Mouse (Mus musculus): ENCODE data around the gene 2310039H08Rik. TPM values are rescaled to one million over a fixed set of nuclear protein-coding genes. Genes with fewer than 3 reads are reported as not detected.

Gene 2310039H08Rik
- 14.5 TPM for polyA plus RNA-seq (2014; fragmentation: Illumina TruSeq; extraction: RNeasy Lipid Tissue Mini Kit (QIAGEN cat#74804); ENCODE audit: low read depth, low replicate concordance)

GRCm38 (mm10) chr17:46772404-46773277, at the start of gene 2310039H08Rik:
TSS of gene 2310039H08Rik (plus strand) at chr17:46772635.

GRCm38 (mm10) chr17:46728904-46729318, 43.5 kb upstream of the 2310039H08Rik start, which contains the start of gene Gnmt:
TSS of gene Gnmt (minus strand) at chr17:46729168.

GRCm38 (mm10) chr17:46751794-46752556, 20.5 kb upstream of the 2310039H08Rik start, which contains the start of gene Cnpy3:
TSS of gene Cnpy3 (minus strand) at chr17:46752214.

GRCm38 (mm10) chr17:46763544-46763943, 8.9 kb upstream of the 2310039H08Rik start, which contains the start of gene Ptcra:
TSS of gene Ptcra (minus strand) at chr17:46763712.

GRCm38 (mm10) chr17:46782341-46783221, 10.1 kb downstream of the 2310039H08Rik start, which contains the start of gene Rpl7l1:
TSS of gene Rpl7l1 (minus strand) at chr17:46782672.

Other genes with a start within 250 kb of the 2310039H08Rik start
- 2.6 TPM for gene Cul9, start 226.2 kb upstream of the 2310039H08Rik start, polyA plus RNA-seq (2014; fragmentation: Illumina TruSeq; extraction: RNeasy Lipid Tissue Mini Kit (QIAGEN cat#74804); ENCODE audit: low read depth, low replicate concordance)
- 0.36 TPM for gene Srf, start 216.5 kb upstream of the 2310039H08Rik start, polyA plus RNA-seq (2014; fragmentation: Illumina TruSeq; extraction: RNeasy Lipid Tissue Mini Kit (QIAGEN cat#74804); ENCODE audit: low read depth, low replicate concordance)
- gene Ptk7, start 143.1 kb upstream of the 2310039H08Rik start, polyA plus RNA-seq (2014; fragmentation: Illumina TruSeq; extraction: RNeasy Lipid Tissue Mini Kit (QIAGEN cat#74804); ENCODE audit: low read depth, low replicate concordance): 0.04 TPM
- gene Klc4, start 126.6 kb upstream of the 2310039H08Rik start, polyA plus RNA-seq (2014; fragmentation: Illumina TruSeq; extraction: RNeasy Lipid Tissue Mini Kit (QIAGEN cat#74804); ENCODE audit: low read depth, low replicate concordance): 0.22 TPM
- gene Mrpl2, start 126.4 kb upstream of the 2310039H08Rik start, polyA plus RNA-seq (2014; fragmentation: Illumina TruSeq; extraction: RNeasy Lipid Tissue Mini Kit (QIAGEN cat#74804); ENCODE audit: low read depth, low replicate concordance): 1.8 TPM
- gene Cul7, start 122.3 kb upstream of the 2310039H08Rik start, polyA plus RNA-seq (2014; fragmentation: Illumina TruSeq; extraction: RNeasy Lipid Tissue Mini Kit (QIAGEN cat#74804); ENCODE audit: low read depth, low replicate concordance): 0.11 TPM
- gene Rrp36, start 98.3 kb upstream of the 2310039H08Rik start, polyA plus RNA-seq (2014; fragmentation: Illumina TruSeq; extraction: RNeasy Lipid Tissue Mini Kit (QIAGEN cat#74804); ENCODE audit: low read depth, low replicate concordance): 1.1 TPM
- gene Mea1, start 93.8 kb upstream of the 2310039H08Rik start, polyA plus RNA-seq (2014; fragmentation: Illumina TruSeq; extraction: RNeasy Lipid Tissue Mini Kit (QIAGEN cat#74804); ENCODE audit: low read depth, low replicate concordance): 131 TPM
- gene Klhdc3, start 91.7 kb upstream of the 2310039H08Rik start, polyA plus RNA-seq (2014; fragmentation: Illumina TruSeq; extraction: RNeasy Lipid Tissue Mini Kit (QIAGEN cat#74804); ENCODE audit: low read depth, low replicate concordance): 36.7 TPM
- gene Ppp2r5d, start 67.5 kb upstream of the 2310039H08Rik start, polyA plus RNA-seq (2014; fragmentation: Illumina TruSeq; extraction: RNeasy Lipid Tissue Mini Kit (QIAGEN cat#74804); ENCODE audit: low read depth, low replicate concordance): 2.8 TPM
- 0.85 TPM for gene Pex6, start 61.2 kb upstream of the 2310039H08Rik start, polyA plus RNA-seq (2014; fragmentation: Illumina TruSeq; extraction: RNeasy Lipid Tissue Mini Kit (QIAGEN cat#74804); ENCODE audit: low read depth, low replicate concordance)
- not detected for gene Gnmt, start 43.5 kb upstream of the 2310039H08Rik start, polyA plus RNA-seq (2014; fragmentation: Illumina TruSeq; extraction: RNeasy Lipid Tissue Mini Kit (QIAGEN cat#74804); ENCODE audit: low read depth, low replicate concordance)
- gene Cnpy3, start 20.4 kb upstream of the 2310039H08Rik start, polyA plus RNA-seq (2014; fragmentation: Illumina TruSeq; extraction: RNeasy Lipid Tissue Mini Kit (QIAGEN cat#74804); ENCODE audit: low read depth, low replicate concordance): 0.95 TPM
- gene Ptcra, start 8.9 kb upstream of the 2310039H08Rik start, polyA plus RNA-seq (2014; fragmentation: Illumina TruSeq; extraction: RNeasy Lipid Tissue Mini Kit (QIAGEN cat#74804); ENCODE audit: low read depth, low replicate concordance): not detected
- gene Rpl7l1, start 10.0 kb downstream of the 2310039H08Rik start, polyA plus RNA-seq (2014; fragmentation: Illumina TruSeq; extraction: RNeasy Lipid Tissue Mini Kit (QIAGEN cat#74804); ENCODE audit: low read depth, low replicate concordance): 20.1 TPM
- gene Bicral, start 85.8 kb downstream of the 2310039H08Rik start, polyA plus RNA-seq (2014; fragmentation: Illumina TruSeq; extraction: RNeasy Lipid Tissue Mini Kit (QIAGEN cat#74804); ENCODE audit: low read depth, low replicate concordance): 7.7 TPM
- 7.8 TPM for gene Tbcc, start 118.0 kb downstream of the 2310039H08Rik start, polyA plus RNA-seq (2014; fragmentation: Illumina TruSeq; extraction: RNeasy Lipid Tissue Mini Kit (QIAGEN cat#74804); ENCODE audit: low read depth, low replicate concordance)
- gene Prph2, start 137.8 kb downstream of the 2310039H08Rik start, polyA plus RNA-seq (2014; fragmentation: Illumina TruSeq; extraction: RNeasy Lipid Tissue Mini Kit (QIAGEN cat#74804); ENCODE audit: low read depth, low replicate concordance): 0.99 TPM
- 7.4 TPM for gene Ubr2, start 237.9 kb downstream of the 2310039H08Rik start, polyA plus RNA-seq (2014; fragmentation: Illumina TruSeq; extraction: RNeasy Lipid Tissue Mini Kit (QIAGEN cat#74804); ENCODE audit: low read depth, low replicate concordance)